Mouse (Mus musculus) forebrain, embryonic 14.5 days (tissue): ENCODE measurements at regions not wholly inside any gene's neighbourhood (a gene's known extent, or its start where the extent isn't known, plus 50 kb on each side); places are given as distances from the start of the nearest gene placed in this dataset.
A peak's percentile ranks its signal among the peaks of the same experiment; 100 is the strongest.

Experiments used
- ATAC-seq: fragments of 200-750 bp; cut with Nextera tagmentation; 2 replicates; pipeline ENCODE4 v1.8.0; 2017; ENCODE audit warnings: mild to moderate bottlenecking, moderate library complexity
- DNase-seq: peaks from one replicate; pipeline ENCODE4 v3.0.0-alpha.2; 2015; ENCODE audit warnings: low spot score
- H3K27ac ChIP-seq: fragments of 300-500 bp; sonication (generic); 2 replicates; pipeline ENCODE4 v1.5.1; 2014; ENCODE audit warnings: low read depth, mild to moderate bottlenecking, control low read depth, low read length, moderate library complexity
- H3K27me3 ChIP-seq: fragments of 300-500 bp; sonication (generic); replicated peaks from 2 replicates; pipeline ENCODE4 v1.6.1; 2014; ENCODE audit warnings: low read length, control low read depth, mixed read lengths; ENCODE audit not compliant: control insufficient read depth, insufficient read depth
- H3K36me3 ChIP-seq: fragments of 300-500 bp; sonication (generic); 2 replicates; pipeline ENCODE4 v1.6.1; 2014; ENCODE audit warnings: low read length, control low read depth; ENCODE audit not compliant: control insufficient read depth, insufficient read depth
- H3K4me1 ChIP-seq: fragments of 300-500 bp; sonication (generic); 2 replicates; pipeline ENCODE4 v1.6.1; 2014; ENCODE audit warnings: antibody characterized with exemption, low read length, control low read depth; ENCODE audit not compliant: control insufficient read depth, insufficient read depth
- H3K4me2 ChIP-seq: fragments of 300-500 bp; sonication (generic); 2 replicates; pipeline ENCODE4 v1.6.1; 2014; ENCODE audit warnings: mild to moderate bottlenecking, control low read depth, low read length
- H3K4me3 ChIP-seq: fragments of 300-500 bp; sonication (generic); 2 replicates; pipeline ENCODE4 v1.5.1; 2014; ENCODE audit warnings: low read depth, low read length, control low read depth
- H3K9ac ChIP-seq: fragments of 300-500 bp; sonication (generic); 2 replicates; pipeline ENCODE4 v1.6.1; 2014; ENCODE audit warnings: mild to moderate bottlenecking, low read length, control low read depth, moderate library complexity
- H3K9me3 ChIP-seq: fragments of 300-500 bp; sonication (generic); replicated peaks from 2 replicates; pipeline ENCODE4 v1.6.1; 2016; ENCODE audit warnings: low read length, control low read depth, mixed read lengths; ENCODE audit not compliant: control insufficient read depth
- WGBS: fragments of 180-500 bp; shearing (Covaris S2); extraction: QIAGEN DNeasy Blood & Tissue Kit; methylation state at CpG from one replicate; pipeline ENCODE4 v1.1.7; 2014; 5-methylcytosine and 5-hydroxymethylcytosine counted together

- no peak overlapping the region for H3K27ac ChIP-seq
- H3K4me1 ChIP-seq: no peaks in the 10 kb centered on the region
- no peaks in the 10 kb centered on the region for H3K27me3 ChIP-seq
- H3K4me2 ChIP-seq: no peak overlapping the region
- H3K36me3 ChIP-seq: no peaks in the 10 kb centered on the region
- H3K9ac ChIP-seq: no peak overlapping the region
- H3K4me3 ChIP-seq: no peak overlapping the region
- WGBS: 79% methylated on average over 5 of the region's 5 CpGs
- no peaks in the 10 kb centered on the region for H3K9me3 ChIP-seq
- ATAC-seq: no peak
- DNase-seq: no peak
These were observed 137.2 kb downstream of the Atp23 start for GRCm38 (mm10) chr10:126763976-126764375.

GRCm38 (mm10) chr10:126758682-126759081 is 142.5 kb downstream of the Atp23 start:
- no peak overlapping the region for H3K9ac ChIP-seq
- no peaks in the 10 kb centered on the region for H3K36me3 ChIP-seq
- H3K27ac ChIP-seq: no peak overlapping the region
- ATAC-seq (no peak), DNase-seq (no peak)
- H3K4me1 ChIP-seq: no peaks in the 10 kb centered on the region
- no peak overlapping the region for H3K4me2 ChIP-seq
- no peaks in the 10 kb centered on the region for H3K9me3 ChIP-seq
- H3K27me3 ChIP-seq: no peaks in the 10 kb centered on the region
- H3K4me3 ChIP-seq: no peak overlapping the region
- 96% methylated on average over 7 of the region's 7 CpGs for WGBS

DNA sequence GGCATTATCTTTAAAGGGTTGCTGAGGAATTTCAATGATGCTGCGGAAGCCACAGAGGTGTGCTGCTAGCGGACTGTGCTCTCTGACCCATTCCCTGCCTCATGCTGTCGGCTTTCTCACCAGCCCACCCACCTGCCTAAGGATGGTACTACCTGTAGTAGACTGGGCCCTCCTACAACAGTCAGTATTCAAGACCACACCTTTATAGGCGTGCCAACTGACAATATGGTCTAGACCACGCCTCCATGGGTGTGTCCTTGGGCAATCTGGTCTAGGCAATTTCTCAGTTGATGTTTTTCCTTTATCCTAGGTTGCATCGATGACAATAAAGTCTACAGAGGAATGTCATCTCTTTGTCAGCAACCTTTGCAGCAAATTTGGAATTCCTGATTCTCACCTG is 148.0 kb downstream of the Atp23 start:
- H3K9ac ChIP-seq: no peak overlapping the region
- no peak overlapping the region for H3K4me2 ChIP-seq
- no peak for DNase-seq
- H3K27me3 ChIP-seq: no peaks in the 10 kb centered on the region
- no peak for ATAC-seq
- no peak overlapping the region for H3K27ac ChIP-seq
- 88% methylated on average over 6 of the region's 6 CpGs for WGBS
- H3K36me3 ChIP-seq: no peaks in the 10 kb centered on the region
- no peak overlapping the region for H3K4me3 ChIP-seq
- peaks cover 4% of the 10 kb centered on the region; the same call in 1 of the 2 replicates for H3K4me1 ChIP-seq
- no peaks in the 10 kb centered on the region for H3K9me3 ChIP-seq

DNA sequence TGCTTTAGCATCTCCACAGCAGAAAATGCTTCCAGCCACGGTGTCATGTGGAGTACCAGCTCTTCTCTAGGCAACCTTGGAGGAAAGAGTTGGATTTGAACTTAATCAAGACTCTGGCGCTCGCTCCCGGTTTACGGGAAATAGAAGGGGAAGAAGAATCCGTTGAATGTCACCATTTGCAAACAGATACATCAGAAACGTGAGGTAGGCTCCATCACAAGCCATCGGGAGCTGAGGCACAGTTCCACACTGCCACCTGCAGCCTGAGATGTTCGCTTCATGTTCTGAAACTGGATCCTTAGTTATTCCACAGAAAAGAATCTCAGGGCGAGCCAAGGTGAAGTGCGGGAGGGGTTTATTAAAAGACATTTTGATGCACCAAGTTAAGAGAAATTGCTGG is 148.5 kb downstream of the Atp23 start:
- Histone ChIP-seq H3K4me2 (no peak overlapping the region), H3K36me3 (no peaks in the 10 kb centered on the region), H3K4me3 (no peak overlapping the region), H3K27ac (no peak overlapping the region), H3K9me3 (no peaks in the 10 kb centered on the region), H3K27me3 (no peaks in the 10 kb centered on the region), H3K9ac (no peak overlapping the region), H3K4me1 (peaks cover 4% of the 10 kb centered on the region; the same call in 1 of the 2 replicates)
- DNase-seq: peak; percentile 45
- WGBS: 62% methylated on average over 11 of the region's 11 CpGs
- ATAC-seq: no peak

DNA sequence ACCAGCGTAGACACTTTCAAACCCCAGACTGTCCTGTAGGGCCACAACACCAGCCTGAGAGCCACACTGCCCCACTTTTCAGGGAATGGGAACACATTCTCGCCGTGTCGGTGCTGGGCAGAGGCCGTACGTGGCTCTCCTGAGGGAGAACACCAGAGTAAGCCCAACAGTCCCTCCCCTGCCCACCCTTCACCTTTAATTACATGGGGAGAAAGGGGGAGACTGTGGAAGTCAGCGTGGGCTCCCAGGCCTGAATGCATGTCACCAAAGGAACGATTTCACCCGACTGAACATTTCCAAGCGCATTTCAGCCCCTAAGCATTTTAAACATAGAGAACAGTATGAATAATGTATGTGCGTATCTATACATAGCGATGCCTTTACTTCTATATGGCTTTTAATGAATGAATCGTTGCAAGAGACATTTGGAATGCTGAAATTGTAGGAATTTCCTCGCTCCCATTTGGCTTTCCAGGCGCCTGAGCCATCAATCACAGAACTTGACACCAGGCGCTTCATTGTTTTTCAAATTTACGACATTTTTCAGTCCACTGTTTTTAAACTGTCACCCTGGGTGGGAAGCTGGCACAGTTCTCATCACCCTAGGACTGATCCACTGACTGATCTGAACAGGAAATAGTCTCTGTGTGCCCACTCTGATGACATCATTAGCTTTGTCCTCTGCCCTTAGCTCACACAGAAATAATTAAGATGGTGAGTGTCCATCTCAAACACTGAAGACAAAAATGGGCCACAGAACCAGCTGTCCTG is 152.3 kb downstream of the Atp23 start:
- no peak for DNase-seq
- 40% methylated on average over 17 of the region's 17 CpGs for WGBS
- no peak overlapping the region for H3K4me3 ChIP-seq
- no peaks in the 10 kb centered on the region for H3K27me3 ChIP-seq
- ATAC-seq: no peak
- no peak overlapping the region for H3K27ac ChIP-seq
- H3K36me3 ChIP-seq: no peaks in the 10 kb centered on the region
- H3K4me1 ChIP-seq: peaks cover 4% of the 10 kb centered on the region; the same call in 1 of the 2 replicates
- no peak overlapping the region for H3K4me2 ChIP-seq
- H3K9ac ChIP-seq: no peak overlapping the region
- H3K9me3 ChIP-seq: no peaks in the 10 kb centered on the region

- H3K36me3 ChIP-seq: no peaks in the 10 kb centered on the region
- H3K4me3 ChIP-seq: no peak overlapping the region
- H3K4me1 ChIP-seq: no peaks in the 10 kb centered on the region
- no peak overlapping the region for H3K27ac ChIP-seq
- H3K4me2 ChIP-seq: no peak overlapping the region
- WGBS: 42% methylated on average over 2 of the region's 2 CpGs
- no peaks in the 10 kb centered on the region for H3K9me3 ChIP-seq
- no peak for ATAC-seq
- no peaks in the 10 kb centered on the region for H3K27me3 ChIP-seq
- H3K9ac ChIP-seq: no peak overlapping the region
- no peak for DNase-seq
These were observed 166.5 kb downstream of the Atp23 start for GRCm38 (mm10) chr10:126734661-126735060.

DNA sequence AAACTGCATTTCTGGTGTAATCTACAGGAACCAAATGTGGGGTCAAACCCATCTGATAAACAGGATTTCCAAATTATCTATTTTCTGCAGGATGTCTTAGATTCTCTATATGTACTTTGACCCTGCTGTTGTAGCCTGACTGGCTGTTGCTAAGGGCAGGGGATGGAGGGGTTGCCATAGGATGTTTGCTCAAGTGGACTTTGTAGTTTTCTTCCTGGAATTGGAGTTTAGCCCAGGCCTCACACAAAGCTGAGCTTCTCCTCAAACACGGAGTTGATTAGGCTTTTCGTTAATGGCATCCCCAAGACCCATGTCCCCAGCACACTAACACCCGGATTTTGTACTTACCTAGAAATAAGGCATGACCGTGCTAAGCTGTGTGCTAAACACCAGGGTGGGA is 173.3 kb downstream of the Atp23 start:
- H3K9ac ChIP-seq: no peak overlapping the region
- 83% methylated on average over 4 of the region's 4 CpGs for WGBS
- no peak overlapping the region for H3K4me2 ChIP-seq
- no peaks in the 10 kb centered on the region for H3K4me1 ChIP-seq
- H3K27ac ChIP-seq: no peak overlapping the region
- H3K9me3 ChIP-seq: no peaks in the 10 kb centered on the region
- no peaks in the 10 kb centered on the region for H3K27me3 ChIP-seq
- DNase-seq (no peak), ATAC-seq (no peak)
- no peak overlapping the region for H3K4me3 ChIP-seq
- no peaks in the 10 kb centered on the region for H3K36me3 ChIP-seq

- no peak overlapping the region for H3K27ac ChIP-seq
- DNase-seq (no peak), ATAC-seq (no peak)
- H3K9ac ChIP-seq: no peak overlapping the region
- H3K36me3 ChIP-seq: no peaks in the 10 kb centered on the region
- 71% methylated on average over 2 of the region's 2 CpGs for WGBS
- H3K9me3 ChIP-seq: no peaks in the 10 kb centered on the region
- no peaks in the 10 kb centered on the region for H3K27me3 ChIP-seq
- H3K4me3 ChIP-seq: no peak overlapping the region
- H3K4me1 ChIP-seq: no peaks in the 10 kb centered on the region
- H3K4me2 ChIP-seq: no peak overlapping the region
These were observed 183.2 kb downstream of the Atp23 start for GRCm38 (mm10) chr10:126717961-126718360.

- DNase-seq (no peak), ATAC-seq (no peak)
- H3K4me3 ChIP-seq: no peak overlapping the region
- 69% methylated on average over 3 of the region's 3 CpGs for WGBS
- H3K27ac ChIP-seq: no peak overlapping the region
- H3K9ac ChIP-seq: no peak overlapping the region
- H3K9me3 ChIP-seq: no peaks in the 10 kb centered on the region
- H3K4me1 ChIP-seq: 0 out of 2 replicates have a peak, but pooled peaks cover 2% of the 10 kb centered on the region
- H3K36me3 ChIP-seq: no peaks in the 10 kb centered on the region
- no peak overlapping the region for H3K4me2 ChIP-seq
- H3K27me3 ChIP-seq: no peaks in the 10 kb centered on the region
These were observed 189.4 kb downstream of the Atp23 start for GRCm38 (mm10) chr10:126711758-126712157.
